ENCODE assay signal across 10 mouse cellular contexts in genomic region chrX:6254058-6254457, GRCm38 (mm10).
DNase-seq lines count a peak whose midpoint lies in the region; ATAC-seq lines count a peak whose summit lies in the region.
"Had no signal": no experiment of that assay in that cellular context is flagged by ENCODE, and none has a peak within 500 bp of the region (broad histone marks: within the 10 kb centered on the region; RNA-seq: fewer than 3 reads in every experiment).

No protein-coding gene starts in this region.

- H3K27me3 ChIP-seq in intestine, embryonic 15.5 days (replicated peaks), result no peaks in the 10 kb centered on the region
- H3K27me3 ChIP-seq: kidney, embryonic 15.5 days had no signal

- no peak overlapping the region for H3K27ac ChIP-seq in intestine, embryonic 15.5 days
- H3K27ac ChIP-seq: kidney, embryonic 15.5 days had no signal

- no peak for ATAC-seq in inflammation-experienced regulatory T-cells, adult 6 months
- ATAC-seq in intestine, embryonic 15.5 days, result no peak

- no peaks in the 10 kb centered on the region for H3K9me3 ChIP-seq in intestine, embryonic 15.5 days
- H3K9me3 ChIP-seq: kidney, embryonic 15.5 days had no signal

- DNase-seq in cerebellum, adult 9-10 months, result peak; percentile 27
- no peak for DNase-seq in cerebellum, adult 9-11 months
- peak; percentile 6 for DNase-seq in kidney, postnatal 14 days
- no peak for DNase-seq in kidney, adult 8-10 months
- peak; percentile 10 for DNase-seq in 416B (ENCODE audit: low read depth)
- DNase-seq in embryo, embryonic 10 days (ENCODE audit: low spot score), result peak; percentile 3

- no peaks in the 10 kb centered on the region for H3K36me3 ChIP-seq in intestine, embryonic 15.5 days
- H3K36me3 ChIP-seq: kidney, embryonic 15.5 days had no signal

- no peaks in the 10 kb centered on the region for H3K4me1 ChIP-seq in intestine, embryonic 15.5 days (replicated peaks)
- H3K4me1 ChIP-seq: kidney, embryonic 15.5 days had no signal

- no peak overlapping the region for H3K4me3 ChIP-seq in intestine, embryonic 15.5 days (replicated peaks)
- H3K4me3 ChIP-seq: kidney, embryonic 15.5 days had no signal

- H3K9ac ChIP-seq in intestine, embryonic 15.5 days, result no peak overlapping the region
- H3K9ac ChIP-seq: kidney, embryonic 15.5 days had no signal

- H3K4me2 ChIP-seq in intestine, embryonic 15.5 days (replicated peaks), result no peak overlapping the region
- H3K4me2 ChIP-seq: kidney, embryonic 15.5 days; liver, embryonic 11.5 days had no signal

Comparison
In these comparisons a context has a peak if more than half of its experiments do, and no peak if none do; other contexts are left out.
1. DNase-seq: peak in cerebellum, adult 9-10 months (single experiment), kidney, postnatal 14 days (single experiment), 416B (single experiment) and embryo, embryonic 10 days (single experiment); none in cerebellum, adult 9-11 months (single experiment) and kidney, adult 8-10 months (0 of 2).